Mouse (Mus musculus) Patski (cell line): ENCODE data around the gene Pan2. TPM values are rescaled to one million over a fixed set of nuclear protein-coding genes. Genes with fewer than 3 reads are reported as not detected.
"Not testable (repeated sequence)": the region's sequence is repeated elsewhere in the genome, so short reads cannot be mapped to it uniquely, and the experiment has no call there.

ENCODE experiments used
- ATAC-seq: fragments of 100-300 bp; one replicate; pipeline ENCODE4 v1.8.0; 2021
- CTCF ChIA-PET: fragments of 350-600 bp; sonication (Branson Sonifier 250); formaldehyde crosslinking; loops from one replicate; lab custom pipeline; 2022; ENCODE audit warnings: inconsistent platforms; lab: Charles Lee
- POLR2A ChIA-PET: fragments of 350-600 bp; sonication (Branson Sonifier 250); formaldehyde crosslinking; loops from one replicate; lab custom pipeline; 2022; ENCODE audit warnings: antibody characterized with exemption, inconsistent platforms; lab: Charles Lee
- DNase-seq: peaks from one replicate; pipeline ENCODE4 v3.0.0-alpha.2; 2011; ENCODE audit warnings: low read depth, low spot score
- H3K27me3 ChIP-seq: fragments of 371-371 bp; one replicate; pipeline ENCODE4 v1.5.1; 2021
- CTCF ChIP-seq: fragments of 100-300 bp; IDR thresholded peaks from one replicate; pipeline ENCODE4 v1.5.1; 2021
- in situ Hi-C: fragments of 300-500 bp; cut with MboI; formaldehyde crosslinking; loops from 3 replicates; pipeline ENCODE4 v1.11.1; 2018; ENCODE audit warnings: low pct_unique_long_range_greater_than_20kb, mixed read lengths
- polyA plus RNA-seq: library from polyadenylated mRNA; unstranded; gene quantifications from one replicate; pipeline ENCODE4 v1.2.3, GENCODE M21; 2021

The Pan2 gene
- polyA plus RNA-seq, 1 experiment from 2014 or later: 20.3 TPM

- POLR2A ChIA-PET: no interaction called here
Observed at GRCm38 (mm10) chr10:128281682-128282081, 21.5 kb upstream of the Pan2 start.

GRCm38 (mm10) chr10:128282886-128283450 is 20.2 kb upstream of the Pan2 start:
- POLR2A ChIA-PET: interaction anchor here (3.3 kb wide), 1 partner anchor 12 kb away, joined by 10 read pairs; the partner anchor contains the start of gene Stat2
- no peak for ATAC-seq
- in situ Hi-C loops: loop anchor here (5.0 kb wide), 1 partner anchor 71 kb away; the partner anchor contains the start of gene Spryd4

More at GRCm38 (mm10) chr10:128281682-128282081, 21.5 kb upstream of the Pan2 start:
- CTCF ChIA-PET: interaction anchor here (2.3 kb wide), 1 partner anchor 10 kb away, joined by 5 read pairs; no protein-coding TSS in a partner anchor
- no peak for ATAC-seq
- in situ Hi-C loops: loop anchor here (5.0 kb wide), 1 partner anchor 69 kb away; the partner anchor contains the start of gene Spryd4
- no peaks in the 10 kb centered on the region for H3K27me3 ChIP-seq
- no peak for TF ChIP-seq CTCF
- DNase-seq: no peak

GRCm38 (mm10) chr10:128283604-128284579 is 19.2 kb upstream of the Pan2 start:
- TF ChIP-seq CTCF: peak; percentile 83
- peak; percentile 26 for ATAC-seq
- H3K27me3 ChIP-seq: no peaks in the 10 kb centered on the region
- in situ Hi-C loops: loop anchor here (5.0 kb wide), 1 partner anchor 72 kb away; the partner anchor contains the start of gene Spryd4
- no peak for DNase-seq
- POLR2A ChIA-PET: interaction anchor here (3.3 kb wide), 1 partner anchor 13 kb away, joined by 10 read pairs; the partner anchor contains the start of gene Stat2
- CTCF ChIA-PET: interaction anchor here (0.7 to 1.9 kb wide), 14 partner anchors 10 to 72 kb away, joined by 3 to 14 read pairs (median 4); partner anchors contain the start of genes Il23a, Spryd4 and Stat2

More at GRCm38 (mm10) chr10:128282886-128283450, 20.2 kb upstream of the Pan2 start:
- no peak for TF ChIP-seq CTCF
- no peaks in the 10 kb centered on the region for H3K27me3 ChIP-seq
- CTCF ChIA-PET: interaction anchor here (1.0 to 1.6 kb wide), 8 partner anchors 11 to 50 kb away, joined by 3 to 6 read pairs (median 4); partner anchors contain the start of genes Il23a and Stat2
- no peak for DNase-seq

- H3K27me3 ChIP-seq, in situ Hi-C loops, DNase-seq, CTCF ChIA-PET, ATAC-seq: not testable (repeated sequence)
- POLR2A ChIA-PET: interaction anchor here (2.0 kb wide), 1 partner anchor 10 kb away, joined by 4 read pairs; no protein-coding TSS in a partner anchor
Observed at GRCm38 (mm10) chr10:128290594-128290993, 12.5 kb upstream of the Pan2 start.

GRCm38 (mm10) chr10:128296370-128297090 is 6.6 kb upstream of the Pan2 start:
- in situ Hi-C loops: no loop called here
- TF ChIP-seq CTCF: no peak
- ChIA-PET POLR2A (no interaction called here), CTCF (interaction anchor here (1.9 kb wide), 1 partner anchor 13 kb away, joined by 9 read pairs; no protein-coding TSS in a partner anchor)
- ATAC-seq (no peak), DNase-seq (no peak)
- no peaks in the 10 kb centered on the region for H3K27me3 ChIP-seq

DNA sequence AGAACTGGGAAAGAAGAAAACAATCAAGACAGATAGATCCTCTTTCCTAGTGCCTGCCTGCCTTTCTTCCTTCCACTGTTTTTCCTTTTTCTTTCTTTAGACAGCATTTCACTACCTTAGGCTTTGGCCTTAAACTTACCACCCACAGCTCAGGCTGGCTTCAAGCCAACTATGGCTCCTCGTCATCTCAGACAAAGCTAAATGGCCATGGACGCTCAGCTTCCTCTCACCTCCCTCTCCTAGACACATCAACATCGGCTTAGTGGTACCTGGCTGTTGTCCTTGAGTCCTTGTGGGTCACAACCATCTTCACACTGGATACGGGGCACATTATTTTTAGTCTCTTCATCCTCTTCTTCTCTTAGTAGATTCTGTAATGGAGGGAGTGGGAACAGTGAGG is 5.9 kb upstream of the Pan2 start:
- no peaks in the 10 kb centered on the region for H3K27me3 ChIP-seq
- ATAC-seq (no peak), DNase-seq (no peak)
- in situ Hi-C loops: no loop called here
- no peak for TF ChIP-seq CTCF
- POLR2A ChIA-PET: no interaction called here
- CTCF ChIA-PET: no interaction called here

- H3K27me3 ChIP-seq: no peaks in the 10 kb centered on the region
- no peak for DNase-seq
- in situ Hi-C loops: no loop called here
- ChIA-PET CTCF (no interaction called here), POLR2A (no interaction called here)
- ATAC-seq: no peak
- TF ChIP-seq CTCF: no peak
Observed at GRCm38 (mm10) chr10:128297622-128298021, 5.5 kb upstream of the Pan2 start.

- in situ Hi-C loops: no loop called here
- CTCF ChIA-PET: interaction anchor here (1.6 kb wide), 1 partner anchor 15 kb away, joined by 4 read pairs; no protein-coding TSS in a partner anchor
- DNase-seq: no peak
- no peak for ATAC-seq
- no peaks in the 10 kb centered on the region for H3K27me3 ChIP-seq
- TF ChIP-seq CTCF: no peak
- POLR2A ChIA-PET: no interaction called here
Observed at GRCm38 (mm10) chr10:128298243-128298642, 4.9 kb upstream of the Pan2 start.

DNA sequence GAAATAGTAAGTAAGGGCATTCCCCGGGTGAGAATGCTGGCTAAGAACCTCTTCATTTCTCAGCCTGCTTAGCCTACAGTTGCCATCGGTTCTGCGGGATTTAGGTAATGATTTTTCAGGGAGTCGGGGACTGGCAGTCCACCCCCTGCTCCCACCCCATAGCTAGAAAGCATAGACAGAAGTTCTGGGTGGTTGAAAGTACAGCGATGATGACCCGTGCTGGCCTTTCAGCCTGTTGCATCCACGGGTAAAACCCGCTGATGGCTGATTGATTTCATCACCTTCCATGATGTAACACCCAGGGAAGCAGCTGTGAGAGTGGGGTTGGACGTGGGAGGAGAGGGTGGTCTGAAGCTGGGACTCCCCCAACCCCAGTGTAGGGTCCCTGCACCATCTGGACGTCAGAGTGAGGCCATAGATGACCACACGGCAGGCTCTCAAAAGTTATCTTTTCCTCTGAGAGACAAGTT is 4.4 kb upstream of the Pan2 start, which contains the start of gene Il23a:
TSS of gene Il23a (minus strand) at position 51 of the 470 bp plus-strand sequence.
- ChIA-PET CTCF (interaction anchor here (1.6 kb wide), 1 partner anchor 15 kb away, joined by 4 read pairs; no protein-coding TSS in a partner anchor), POLR2A (no interaction called here)
- in situ Hi-C loops: no loop called here
- DNase-seq (no peak), ATAC-seq (no peak)
- TF ChIP-seq CTCF: no peak
- H3K27me3 ChIP-seq: no peaks in the 10 kb centered on the region
